Comparison of ENCODE assay signal across 8 mouse cellular contexts in the genomic region with DNA sequence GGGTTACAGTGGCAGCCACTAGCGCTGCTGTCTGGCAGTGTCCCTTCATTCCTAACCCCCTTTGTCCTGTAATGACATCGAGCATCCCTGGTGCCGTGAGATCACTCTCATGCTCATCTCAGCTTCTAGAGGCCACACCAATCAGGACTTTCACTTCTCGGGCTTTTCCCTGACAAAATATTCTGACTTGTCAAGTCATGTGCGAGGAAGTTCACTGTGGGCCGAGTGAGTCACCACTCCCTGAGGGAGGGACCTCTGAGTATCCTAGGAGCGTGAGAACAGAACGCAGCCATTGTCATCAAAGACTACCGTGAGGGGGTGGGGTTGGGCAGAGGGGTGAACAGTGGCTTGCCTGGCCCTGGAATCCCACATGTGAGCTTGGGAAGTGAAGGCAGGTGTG. TPM values are rescaled to one million over a fixed set of nuclear protein-coding genes. Genes with fewer than 3 reads are reported as not detected.
DNase-seq lines count a peak whose midpoint lies in the region; ATAC-seq lines count a peak whose summit lies in the region.

No protein-coding gene starts in this region.

- peak; percentile 46 for DNase-seq in kidney, adult 11 months
- no peak for DNase-seq in kidney, adult 18-20 months
- DNase-seq in MN1 (ENCODE audit: low spot score), result peak; percentile 66
- peak; percentile 52 to 67 for DNase-seq in gastrocnemius, adult 8-10 months (ENCODE audit: low spot score in 2 of 2)
- no peak for DNase-seq in right cerebral cortex, postnatal 36 days (ENCODE audit: low spot score in 2 of 2)
- DNase-seq in left cerebral cortex, adult 8-10 months (ENCODE audit: low spot score in 2 of 2), result no peak

- ATAC-seq in megakaryocyte progenitor cell, adult 5-6 weeks (replicated peaks; ENCODE audit: poor library complexity), result peak; percentile 18
- ATAC-seq in frontal cortex, adult (ENCODE audit: low TSS enrichment), result no peak

RNA-seq across cellular contexts. Expression of a gene that starts 6.6 kb away (rescaled TPM):
- 10 to 100 TPM in 1 of 4 experiments, 1 to 10 TPM in 3; 6.0 to 10.7 (median 6.5) TPM for total RNA-seq in gastrocnemius, adult 8-10 months (2022)
- 21.1 and 23.5 TPM in 2 replicates for total RNA-seq in megakaryocyte progenitor cell, adult 5-6 weeks (2015)
- 31.8 and 32.5 TPM in 2 replicates for total RNA-seq in megakaryocyte progenitor cell, adult 5-6 weeks (2017)
- total RNA-seq in left cerebral cortex, adult 8-10 months (2022), result 1 to 10 TPM; 5.0 to 8.6 (median 6.3) TPM

RNA-seq across cellular contexts. Expression of a gene that starts 14.1 kb away (rescaled TPM):
- 10 to 100 TPM; 40.5 to 44.7 (median 42.1) TPM for total RNA-seq in gastrocnemius, adult 8-10 months (2022)
- total RNA-seq in megakaryocyte progenitor cell, adult 5-6 weeks (2015), result 8.3 and 9.8 TPM in 2 replicates
- 6.9 and 8.7 TPM in 2 replicates for total RNA-seq in megakaryocyte progenitor cell, adult 5-6 weeks (2017)
- 10 to 100 TPM; 59.8 to 67.4 (median 64.8) TPM for total RNA-seq in left cerebral cortex, adult 8-10 months (2022)

RNA-seq across cellular contexts. Expression of a gene that starts 41.2 kb away (rescaled TPM):
- total RNA-seq in gastrocnemius, adult 8-10 months (2022), result under 1 TPM; 0.45 to 0.99 (median 0.60) TPM
- total RNA-seq in megakaryocyte progenitor cell, adult 5-6 weeks (2015), result not detected in 2 replicates
- total RNA-seq in megakaryocyte progenitor cell, adult 5-6 weeks (2017), result not detected in 2 replicates
- 1 to 10 TPM in 1 of 4 experiments, under 1 TPM in 2, not detected in 1; 0.61 to 2.0 (median 1.00) TPM for total RNA-seq in left cerebral cortex, adult 8-10 months (2022)

RNA-seq across cellular contexts. Expression of a gene that starts 44.9 kb away (rescaled TPM):
- under 1 TPM; 0.32 to 0.73 (median 0.66) TPM for total RNA-seq in gastrocnemius, adult 8-10 months (2022)
- total RNA-seq in megakaryocyte progenitor cell, adult 5-6 weeks (2015), result 1.6 and 7.1 TPM in 2 replicates
- total RNA-seq in megakaryocyte progenitor cell, adult 5-6 weeks (2017), result 3.2 and 9.0 TPM in 2 replicates
- 1 to 10 TPM; 4.2 to 7.8 (median 6.2) TPM for total RNA-seq in left cerebral cortex, adult 8-10 months (2022)

Comparison
In these comparisons a context has a peak if more than half of its experiments do, and no peak if none do; other contexts are left out.
1. DNase-seq: peak in kidney, adult 11 months (single experiment), MN1 (single experiment) and gastrocnemius, adult 8-10 months (2 of 2); none in kidney, adult 18-20 months (single experiment), right cerebral cortex, postnatal 36 days (0 of 2) and left cerebral cortex, adult 8-10 months (0 of 2).